Mouse (Mus musculus): ENCODE data around the gene Arpc1b.
"Not testable (repeated sequence)": the region's sequence is repeated elsewhere in the genome, so short reads cannot be mapped to it uniquely, and the experiment has no call there.

Gene Arpc1b

GRCm38 (mm10) chr5:145114071-145114605, at the start of gene Arpc1b:
Gene Arpc1b (plus strand): TSS chr5:145114215.
- peak; percentile 59 to 70 for DNase-seq

GRCm38 (mm10) chr5:145064765-145065340, 49.2 kb upstream of the Arpc1b start:
- DNase-seq = no peak

GRCm38 (mm10) chr5:145068863-145069262, 45.2 kb upstream of the Arpc1b start:
- DNase-seq = no peak

- peak; percentile 34 to 67 for DNase-seq
Observed at GRCm38 (mm10) chr5:145069707-145070106, 44.3 kb upstream of the Arpc1b start.

- no peak for DNase-seq
Observed at GRCm38 (mm10) chr5:145071342-145071741, 42.7 kb upstream of the Arpc1b start.

- no peak for DNase-seq
Observed at GRCm38 (mm10) chr5:145075081-145075480, 38.9 kb upstream of the Arpc1b start.

GRCm38 (mm10) chr5:145081866-145082613, 32.0 kb upstream of the Arpc1b start:
- DNase-seq = no peak

- not testable (repeated sequence) for DNase-seq
Observed at GRCm38 (mm10) chr5:145083201-145083600, 30.8 kb upstream of the Arpc1b start.

GRCm38 (mm10) chr5:145083632-145084451, 30.2 kb upstream of the Arpc1b start, which contains the start of the genes Arpc1a and Kpna7:
Gene Arpc1a (plus strand): TSS chr5:145083830.
Gene Kpna7 (minus strand): TSS chr5:145084030.
- peak; percentile 93 for DNase-seq

GRCm38 (mm10) chr5:145084822-145085221, 29.2 kb upstream of the Arpc1b start:
- DNase-seq = no peak

- DNase-seq = no peak
Observed at GRCm38 (mm10) chr5:145088186-145088585, 25.8 kb upstream of the Arpc1b start.

- DNase-seq = no peak
Observed at GRCm38 (mm10) chr5:145089878-145090277, 24.1 kb upstream of the Arpc1b start.

- no peak for DNase-seq
Observed at GRCm38 (mm10) chr5:145096195-145096594, 17.8 kb upstream of the Arpc1b start.

- no peak for DNase-seq
Observed at GRCm38 (mm10) chr5:145098340-145098821, 15.6 kb upstream of the Arpc1b start.

GRCm38 (mm10) chr5:145100960-145101359, 13.1 kb upstream of the Arpc1b start:
- DNase-seq = no peak

GRCm38 (mm10) chr5:145101451-145101850, 12.6 kb upstream of the Arpc1b start:
- not testable (repeated sequence) for DNase-seq

GRCm38 (mm10) chr5:145102706-145103105, 11.3 kb upstream of the Arpc1b start:
- DNase-seq = no peak

GRCm38 (mm10) chr5:145104328-145104727, 9.7 kb upstream of the Arpc1b start:
- no peak for DNase-seq

GRCm38 (mm10) chr5:145105694-145106275, 8.2 kb upstream of the Arpc1b start:
- no peak for DNase-seq

GRCm38 (mm10) chr5:145110401-145110800, 3.6 kb upstream of the Arpc1b start:
- DNase-seq = no peak

GRCm38 (mm10) chr5:145112566-145112965, 1.4 kb upstream of the Arpc1b start:
- no peak for DNase-seq

- DNase-seq = no peak
Observed at GRCm38 (mm10) chr5:145113416-145113815, 599 bp upstream of the Arpc1b start.
